Mouse (Mus musculus): Measurements from ENCODE around the gene Gja3.

DNA sequence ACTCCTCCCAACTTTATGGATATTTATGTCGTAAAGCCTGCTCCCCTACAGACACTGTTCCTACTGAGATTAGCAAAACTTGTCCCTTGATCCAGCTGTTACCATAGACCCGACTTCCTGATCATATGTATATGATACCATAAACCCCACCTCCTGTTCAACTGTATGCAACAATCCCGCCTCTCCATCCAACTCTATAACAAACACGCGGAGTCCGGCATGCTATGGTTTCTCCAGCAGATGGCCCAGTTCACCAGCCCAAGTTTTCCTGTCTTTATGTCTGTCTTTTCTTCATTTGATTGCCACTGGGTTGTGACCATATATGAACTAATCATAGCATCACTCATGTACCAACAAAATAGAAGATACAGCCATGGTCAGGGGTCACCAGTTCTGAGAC lies 17.6 kb upstream of the Gja3 start:
- TF ChIP-seq CTCF (IDR thresholded peaks at IDR 0.05; ENCODE audit: borderline replicate concordance, control insufficient read depth, extremely low read depth, insufficient read depth, low read length, poor library complexity) (no peak), POLR2A (IDR thresholded peaks at IDR 0.05; ENCODE audit: control insufficient read depth, extremely low read depth, insufficient read depth, low read length, poor library complexity) (no peak)

Measured in thymus, adult 2 months (tissue).